Mouse (Mus musculus) forebrain, embryonic 12.5 days (tissue): ENCODE data around the gene Ttc28. TPM values are rescaled to one million over a fixed set of nuclear protein-coding genes. Genes with fewer than 3 reads are reported as not detected.
A peak's percentile ranks its signal among the peaks of the same experiment; 100 is the strongest.

Source experiments
- ATAC-seq: fragments of 200-750 bp; cut with Nextera tagmentation; 2 replicates; pipeline ENCODE4 v1.8.0; 2017; ENCODE audit warnings: moderate TSS enrichment; ENCODE audit not compliant: low FRiP score
- H3K27ac ChIP-seq: fragments of 300-500 bp; sonication (generic); 2 replicates; pipeline ENCODE4 v1.5.1; 2016; ENCODE audit warnings: mild to moderate bottlenecking
- H3K27me3 ChIP-seq: fragments of 300-500 bp; sonication (generic); 2 replicates; pipeline ENCODE4 v1.6.1; 2016; ENCODE audit warnings: mild to moderate bottlenecking
- H3K36me3 ChIP-seq: fragments of 300-500 bp; sonication (generic); replicated peaks from 2 replicates; pipeline ENCODE4 v1.6.1; 2016; ENCODE audit warnings: mild to moderate bottlenecking
- H3K4me1 ChIP-seq: fragments of 300-500 bp; sonication (generic); 2 replicates; pipeline ENCODE4 v1.6.1; 2016
- H3K4me2 ChIP-seq: fragments of 300-500 bp; sonication (generic); 2 replicates; pipeline ENCODE4 v1.6.1; 2016; ENCODE audit warnings: mild to moderate bottlenecking, moderate library complexity
- H3K4me3 ChIP-seq: fragments of 300-500 bp; sonication (generic); replicated peaks from 2 replicates; pipeline ENCODE4 v1.5.1; 2016; ENCODE audit warnings: mild to moderate bottlenecking
- H3K9ac ChIP-seq: fragments of 300-500 bp; sonication (generic); 2 replicates; pipeline ENCODE4 v1.6.1; 2016; ENCODE audit warnings: mild to moderate bottlenecking
- H3K9me3 ChIP-seq: fragments of 300-500 bp; sonication (generic); 2 replicates; pipeline ENCODE4 v1.6.1; 2016
- WGBS: fragments of 180-500 bp; shearing (Covaris S2); methylation state at CpG from one replicate; pipeline ENCODE4 v1.1.7; 2016; 5-methylcytosine and 5-hydroxymethylcytosine counted together
- polyA plus RNA-seq: library from polyadenylated mRNA; unstranded; fragments of >200 nt; fragmentation: Nextera tagmentation; extraction: Ambion mirVana; gene quantifications from 2 replicates; pipeline ENCODE4 v1.2.1, GENCODE M21; 2016

The Ttc28 gene
- polyA plus RNA-seq, 1 experiment from 2014 or later: 23.1 TPM

GRCm38 (mm10) chr5:111261733-111262573 is 382.4 kb downstream of the Ttc28 start:
- no peak overlapping the region for H3K4me2 ChIP-seq
- peak overlapping the region; percentile 66 for H3K27ac ChIP-seq
- WGBS: 71% methylated on average over 13 of the region's 13 CpGs
- peaks cover 11% of the 10 kb centered on the region for H3K36me3 ChIP-seq
- peaks cover 41% of the 10 kb centered on the region for H3K4me1 ChIP-seq
- ATAC-seq: no peak
- H3K9me3 ChIP-seq: peaks cover 7% of the 10 kb centered on the region; the same call in 1 of the 2 replicates
- peak overlapping the region; percentile 21; the same call in 1 of the 2 replicates for H3K9ac ChIP-seq
- no peak overlapping the region for H3K4me3 ChIP-seq
- H3K27me3 ChIP-seq: peaks cover 17% of the 10 kb centered on the region; the same call in 1 of the 2 replicates

DNA sequence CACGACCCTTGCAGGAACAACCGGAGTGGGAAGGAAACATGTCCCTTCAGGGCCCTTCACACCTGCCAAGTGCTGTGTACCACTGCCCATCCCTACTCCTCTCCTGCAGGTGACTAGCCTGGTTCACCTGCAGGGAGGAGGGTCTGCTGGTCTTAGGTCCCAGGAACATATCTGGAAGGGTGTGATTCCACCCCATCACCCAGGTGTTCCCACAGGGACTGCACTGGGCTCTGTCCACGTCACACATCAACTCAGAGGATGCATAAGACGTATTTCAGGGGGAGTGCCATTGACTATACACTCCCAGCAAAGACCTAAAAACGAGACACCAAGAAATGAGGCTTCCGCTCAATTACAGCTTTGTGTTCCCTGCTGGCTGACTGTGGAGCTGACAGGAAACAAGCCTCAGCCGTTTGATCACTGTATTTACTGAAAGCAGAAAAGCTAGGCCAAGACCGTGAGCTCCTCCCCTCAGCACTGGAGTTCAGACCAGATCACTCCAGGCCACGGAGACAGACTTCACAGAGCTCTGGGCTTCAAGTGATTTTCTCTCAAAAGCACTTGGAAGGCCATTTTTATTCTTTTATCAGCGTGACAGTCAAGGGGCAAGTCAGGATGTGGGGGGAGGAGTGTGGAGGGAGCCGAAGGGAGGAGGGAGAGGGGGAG is 383.1 kb downstream of the Ttc28 start:
- peak overlapping the region; percentile 66 for H3K27ac ChIP-seq
- peak; percentile 48 for ATAC-seq

DNA sequence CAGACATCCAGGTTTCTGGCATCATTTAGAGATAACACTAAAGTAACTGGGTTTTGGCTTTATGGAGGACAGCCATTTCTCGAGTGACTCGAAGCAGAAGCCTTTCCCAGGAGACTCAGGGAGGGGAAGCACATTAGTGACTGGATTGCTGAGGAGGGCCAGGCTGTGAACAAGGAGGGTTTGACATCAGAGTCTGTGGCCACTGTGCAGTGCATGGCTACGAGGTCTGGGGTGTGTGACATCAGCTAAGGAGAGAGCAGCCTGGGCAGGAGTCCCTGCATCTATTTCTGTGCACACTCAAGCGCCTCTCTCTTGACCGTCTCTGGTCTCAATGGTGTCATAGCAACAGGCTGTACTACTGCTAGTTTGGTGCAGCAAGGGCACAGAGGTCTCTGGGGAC is 383.8 kb downstream of the Ttc28 start:
- peaks cover 7% of the 10 kb centered on the region; the same call in 1 of the 2 replicates for H3K9me3 ChIP-seq
- H3K4me1 ChIP-seq: peaks cover 29% of the 10 kb centered on the region
- H3K36me3 ChIP-seq: peaks cover 14% of the 10 kb centered on the region
- peak overlapping the region; percentile 40 for H3K9ac ChIP-seq
- H3K4me3 ChIP-seq: no peak overlapping the region
- peak overlapping the region; percentile 66 for H3K27ac ChIP-seq
- H3K27me3 ChIP-seq: peaks cover 9% of the 10 kb centered on the region; the same call in 1 of the 2 replicates
- no peak for ATAC-seq
- 49% methylated on average over 5 of the region's 5 CpGs for WGBS
- no peak overlapping the region for H3K4me2 ChIP-seq

More for the DNA sequence above, 383.1 kb downstream of the Ttc28 start:
- Histone ChIP-seq H3K27me3 (peaks cover 15% of the 10 kb centered on the region; the same call in 1 of the 2 replicates), H3K4me3 (no peak overlapping the region), H3K36me3 (peaks cover 14% of the 10 kb centered on the region), H3K4me2 (no peak overlapping the region), H3K9ac (no peak overlapping the region), H3K9me3 (peaks cover 7% of the 10 kb centered on the region; the same call in 1 of the 2 replicates), H3K4me1 (peaks cover 34% of the 10 kb centered on the region)
- 23% methylated on average over 11 of the region's 11 CpGs for WGBS

GRCm38 (mm10) chr5:111264488-111264887 is 384.9 kb downstream of the Ttc28 start:
- no peak overlapping the region for H3K4me2 ChIP-seq
- H3K27ac ChIP-seq: no peak overlapping the region
- peaks cover 17% of the 10 kb centered on the region for H3K36me3 ChIP-seq
- no peak overlapping the region for H3K9ac ChIP-seq
- H3K27me3 ChIP-seq: no peaks in the 10 kb centered on the region
- H3K4me3 ChIP-seq: no peak overlapping the region
- ATAC-seq: no peak
- H3K9me3 ChIP-seq: peaks cover 7% of the 10 kb centered on the region; the same call in 1 of the 2 replicates
- 90% methylated on average over 7 of the region's 7 CpGs for WGBS
- peaks cover 31% of the 10 kb centered on the region for H3K4me1 ChIP-seq

- Histone ChIP-seq H3K9me3 (peaks cover 7% of the 10 kb centered on the region; the same call in 1 of the 2 replicates), H3K4me3 (no peak overlapping the region), H3K4me1 (peaks cover 35% of the 10 kb centered on the region), H3K9ac (no peak overlapping the region), H3K27ac (no peak overlapping the region), H3K4me2 (no peak overlapping the region), H3K36me3 (peaks cover 18% of the 10 kb centered on the region), H3K27me3 (no peaks in the 10 kb centered on the region)
- no peak for ATAC-seq
- 90% methylated on average over 5 of the region's 5 CpGs for WGBS
Observed at GRCm38 (mm10) chr5:111266658-111267057, 387.1 kb downstream of the Ttc28 start.

GRCm38 (mm10) chr5:111267100-111267499 is 387.5 kb downstream of the Ttc28 start:
- Histone ChIP-seq H3K4me1 (peaks cover 30% of the 10 kb centered on the region), H3K9ac (no peak overlapping the region), H3K4me3 (no peak overlapping the region), H3K9me3 (peaks cover 7% of the 10 kb centered on the region; the same call in 1 of the 2 replicates), H3K27ac (no peak overlapping the region), H3K4me2 (no peak overlapping the region), H3K27me3 (no peaks in the 10 kb centered on the region), H3K36me3 (peaks cover 22% of the 10 kb centered on the region)
- WGBS: 92% methylated on average over 3 of the region's 3 CpGs
- ATAC-seq: no peak

DNA sequence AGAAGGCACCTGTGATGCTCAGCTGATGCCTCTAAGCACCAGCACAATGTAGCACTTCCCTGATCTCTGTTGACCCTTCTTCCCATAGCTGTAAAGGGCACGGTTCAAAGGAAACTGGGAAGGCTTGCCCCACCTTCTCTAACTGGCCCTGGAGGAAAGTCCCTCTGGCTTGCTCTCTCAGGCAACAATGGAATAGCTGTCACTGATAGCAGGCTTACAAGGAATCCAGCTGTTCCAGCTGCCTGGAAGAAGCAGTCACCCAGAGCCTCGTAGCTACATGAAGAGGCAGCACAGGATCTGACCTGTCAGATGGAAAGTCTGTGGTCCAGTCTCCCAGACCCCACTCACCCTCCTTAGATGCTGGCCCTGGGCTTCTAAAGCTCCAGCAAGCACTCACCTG is 389.2 kb downstream of the Ttc28 start:
- H3K4me3 ChIP-seq: no peak overlapping the region
- H3K36me3 ChIP-seq: peaks cover 28% of the 10 kb centered on the region
- H3K27ac ChIP-seq: no peak overlapping the region
- H3K9ac ChIP-seq: peak overlapping the region; percentile 17; the same call in 1 of the 2 replicates
- peaks cover 13% of the 10 kb centered on the region for H3K4me1 ChIP-seq
- no peaks in the 10 kb centered on the region; the same call in 1 of the 2 replicates for H3K27me3 ChIP-seq
- no peak for ATAC-seq
- peaks cover 7% of the 10 kb centered on the region; the same call in 1 of the 2 replicates for H3K9me3 ChIP-seq
- no peak overlapping the region for H3K4me2 ChIP-seq
- WGBS: 23% methylated on average over 2 of the region's 2 CpGs

DNA sequence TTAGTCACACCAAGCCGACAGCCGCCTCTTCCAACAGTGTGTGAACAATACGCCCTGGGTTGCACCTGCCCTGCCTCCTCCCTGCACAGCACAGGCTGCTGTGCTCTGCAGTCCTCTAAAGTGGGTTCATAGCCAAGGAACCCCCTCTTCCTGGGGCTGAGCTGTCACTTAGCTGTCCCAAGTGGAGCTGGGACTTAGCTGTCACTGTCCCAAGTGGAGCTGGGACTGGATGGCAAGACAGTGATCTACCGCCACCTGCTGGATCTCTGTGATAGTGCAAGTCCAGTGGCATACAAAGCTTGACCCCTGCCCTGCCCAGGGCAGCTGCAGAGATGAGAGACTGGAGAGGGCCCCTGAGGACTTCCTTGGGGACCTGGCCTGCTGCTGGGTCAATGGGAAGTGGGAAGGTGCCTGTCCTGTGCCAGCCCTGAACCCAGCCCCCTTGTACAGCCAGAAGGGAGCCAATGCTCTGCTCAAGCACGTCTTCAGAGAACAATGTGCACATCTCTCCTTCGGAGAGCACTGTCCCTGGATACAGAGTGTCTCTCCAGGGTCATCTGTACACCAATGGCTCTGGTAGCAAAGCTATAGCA is 390.1 kb downstream of the Ttc28 start:
- Histone ChIP-seq H3K36me3 (peaks cover 28% of the 10 kb centered on the region), H3K4me1 (peaks cover 10% of the 10 kb centered on the region), H3K9ac (no peak overlapping the region), H3K27ac (no peak overlapping the region), H3K27me3 (no peaks in the 10 kb centered on the region; the same call in 1 of the 2 replicates), H3K9me3 (peaks cover 7% of the 10 kb centered on the region; the same call in 1 of the 2 replicates), H3K4me3 (no peak overlapping the region), H3K4me2 (no peak overlapping the region)
- 67% methylated on average over 6 of the region's 6 CpGs for WGBS
- peak; percentile 69 for ATAC-seq

- ATAC-seq: no peak
- Histone ChIP-seq H3K4me3 (no peak overlapping the region), H3K4me1 (peaks cover 10% of the 10 kb centered on the region), H3K36me3 (peaks cover 29% of the 10 kb centered on the region), H3K27ac (no peak overlapping the region), H3K9me3 (peaks cover 7% of the 10 kb centered on the region; the same call in 1 of the 2 replicates), H3K27me3 (no peaks in the 10 kb centered on the region; the same call in 1 of the 2 replicates), H3K9ac (no peak overlapping the region), H3K4me2 (no peak overlapping the region)
- WGBS: 70% methylated on average over 15 of the region's 15 CpGs
Observed at GRCm38 (mm10) chr5:111270246-111271002, 390.8 kb downstream of the Ttc28 start.

- peaks cover 10% of the 10 kb centered on the region for H3K4me1 ChIP-seq
- no peaks in the 10 kb centered on the region for H3K9me3 ChIP-seq
- H3K4me2 ChIP-seq: no peak overlapping the region
- H3K9ac ChIP-seq: no peak overlapping the region
- ATAC-seq: peak; percentile 75
- 28% methylated on average over 10 of the region's 10 CpGs for WGBS
- no peaks in the 10 kb centered on the region; the same call in 1 of the 2 replicates for H3K27me3 ChIP-seq
- H3K4me3 ChIP-seq: no peak overlapping the region
- H3K36me3 ChIP-seq: peaks cover 46% of the 10 kb centered on the region
- H3K27ac ChIP-seq: no peak overlapping the region
Observed at GRCm38 (mm10) chr5:111273589-111273988, 394.0 kb downstream of the Ttc28 start.

- H3K36me3 ChIP-seq: peaks cover 47% of the 10 kb centered on the region
- 85% methylated on average over 5 of the region's 5 CpGs for WGBS
- no peak for ATAC-seq
- H3K4me1 ChIP-seq: peaks cover 2% of the 10 kb centered on the region
- H3K4me2 ChIP-seq: no peak overlapping the region
- H3K27ac ChIP-seq: no peak overlapping the region
- no peaks in the 10 kb centered on the region; the same call in 1 of the 2 replicates for H3K27me3 ChIP-seq
- H3K9ac ChIP-seq: no peak overlapping the region
- H3K4me3 ChIP-seq: no peak overlapping the region
- H3K9me3 ChIP-seq: no peaks in the 10 kb centered on the region
Observed at GRCm38 (mm10) chr5:111274948-111275347, 395.3 kb downstream of the Ttc28 start.
